Mouse (Mus musculus) heart, embryonic 11.5 days (tissue): ENCODE data around the gene Cntn2. TPM values are rescaled to one million over a fixed set of nuclear protein-coding genes. Genes with fewer than 3 reads are reported as not detected.

Experiments used
- ATAC-seq: fragments of 200-750 bp; cut with Nextera tagmentation; replicated peaks from 2 replicates; pipeline ENCODE4 v1.8.0; 2017; ENCODE audit warnings: moderate library complexity; ENCODE audit not compliant: insufficient number of reproducible peaks, low FRiP score, low TSS enrichment
- H3K27ac ChIP-seq: fragments of 300-500 bp; sonication (generic); 2 replicates; pipeline ENCODE4 v1.5.1; 2014; ENCODE audit warnings: mild to moderate bottlenecking, low read depth, low read length
- H3K27me3 ChIP-seq: fragments of 300-500 bp; sonication (generic); 2 replicates; pipeline ENCODE4 v1.6.1; 2014; ENCODE audit warnings: mild to moderate bottlenecking, low read length, mixed read lengths; ENCODE audit not compliant: control insufficient read depth, insufficient read depth
- H3K36me3 ChIP-seq: fragments of 300-500 bp; sonication (generic); 2 replicates; pipeline ENCODE4 v1.6.1; 2014; ENCODE audit warnings: mild to moderate bottlenecking, low read length, moderate library complexity, mixed read lengths; ENCODE audit not compliant: control insufficient read depth, insufficient read depth
- H3K4me1 ChIP-seq: fragments of 300-500 bp; sonication (generic); 2 replicates; pipeline ENCODE4 v1.6.1; 2014; ENCODE audit warnings: low read length; ENCODE audit not compliant: control insufficient read depth, insufficient read depth
- H3K4me2 ChIP-seq: fragments of 300-500 bp; sonication (generic); 2 replicates; pipeline ENCODE4 v1.6.1; 2014; ENCODE audit warnings: mild to moderate bottlenecking, moderate library complexity
- H3K4me3 ChIP-seq: fragments of 300-500 bp; sonication (generic); 2 replicates; pipeline ENCODE4 v1.5.1; 2014; ENCODE audit warnings: low read depth, low read length
- H3K9ac ChIP-seq: fragments of 300-500 bp; sonication (generic); 2 replicates; pipeline ENCODE4 v1.6.1; 2014; ENCODE audit warnings: mild to moderate bottlenecking, low read depth, low read length, moderate library complexity
- H3K9me3 ChIP-seq: fragments of 300-500 bp; sonication (generic); replicated peaks from 2 replicates; pipeline ENCODE4 v1.6.1; 2016; ENCODE audit warnings: low read length; ENCODE audit not compliant: control insufficient read depth
- WGBS: fragments of 180-500 bp; shearing (Covaris S2); extraction: QIAGEN DNeasy Blood & Tissue Kit; methylation state at CpG from one replicate; pipeline ENCODE4 v1.1.7; 2014; ENCODE audit not compliant: insufficient replicate concordance; 5-methylcytosine and 5-hydroxymethylcytosine counted together
- polyA plus RNA-seq: library from polyadenylated mRNA; unstranded; fragments of >200 nt; fragmentation: Nextera tagmentation; extraction: Ambion mirVana; gene quantifications from 2 replicates; pipeline ENCODE4 v1.2.1, GENCODE M21; 2014

Cntn2 gene
- polyA plus RNA-seq, 1 experiment from 2014 or later = 0.09 TPM

- Histone ChIP-seq H3K4me2 (no peak overlapping the region), H3K9ac (no peak overlapping the region), H3K4me1 (peaks cover 5% of the 10 kb centered on the region; the same call in 1 of the 2 replicates), H3K36me3 (no peaks in the 10 kb centered on the region), H3K27me3 (no peaks in the 10 kb centered on the region), H3K4me3 (no peak overlapping the region), H3K9me3 (no peaks in the 10 kb centered on the region), H3K27ac (no peak overlapping the region)
- WGBS = 91% methylated on average over 8 of the region's 8 CpGs
- no peak for ATAC-seq
These were observed 33.8 kb upstream of the Cntn2 start for GRCm38 (mm10) chr1:132576845-132577244.

GRCm38 (mm10) chr1:132572851-132573250 is 29.8 kb upstream of the Cntn2 start:
- WGBS = 86% methylated on average over 7 of the region's 7 CpGs
- H3K4me2 ChIP-seq = no peak overlapping the region
- peaks cover 5% of the 10 kb centered on the region; the same call in 1 of the 2 replicates for H3K27me3 ChIP-seq

GRCm38 (mm10) chr1:132571613-132572012 is 28.6 kb upstream of the Cntn2 start:
- Histone ChIP-seq H3K9me3 (no peaks in the 10 kb centered on the region), H3K27ac (no peak overlapping the region), H3K9ac (no peak overlapping the region), H3K27me3 (peaks cover 5% of the 10 kb centered on the region; the same call in 1 of the 2 replicates), H3K4me3 (no peak overlapping the region), H3K4me1 (no peaks in the 10 kb centered on the region), H3K4me2 (no peak overlapping the region), H3K36me3 (no peaks in the 10 kb centered on the region)
- WGBS = 95% methylated on average over 1 of the region's 1 CpGs
- ATAC-seq = no peak

More at GRCm38 (mm10) chr1:132572851-132573250, 29.8 kb upstream of the Cntn2 start:
- Histone ChIP-seq H3K36me3 (no peaks in the 10 kb centered on the region), H3K27ac (no peak overlapping the region), H3K4me3 (no peak overlapping the region), H3K9me3 (no peaks in the 10 kb centered on the region), H3K9ac (no peak overlapping the region), H3K4me1 (no peaks in the 10 kb centered on the region)
- no peak for ATAC-seq

DNA sequence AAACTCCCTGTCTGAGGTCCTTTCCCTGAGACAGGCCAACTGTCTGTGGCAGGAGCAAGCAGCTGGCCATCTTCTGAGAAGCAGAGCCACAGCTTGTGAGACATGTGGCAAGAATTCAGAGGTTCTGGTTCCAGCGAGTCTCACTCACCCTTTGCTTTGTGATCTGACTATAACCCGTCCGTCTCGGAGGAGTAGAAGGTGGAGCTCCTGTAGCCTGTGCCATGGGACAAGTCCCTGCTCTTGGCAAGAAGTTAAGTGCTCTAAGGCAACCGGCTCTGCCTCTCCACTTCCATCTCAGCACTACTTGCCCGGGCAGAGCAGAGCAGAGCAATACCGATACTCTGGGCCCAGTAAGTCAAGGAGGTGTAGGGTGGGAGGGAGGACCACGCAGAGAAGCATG is 27.9 kb upstream of the Cntn2 start:
- 79% methylated on average over 8 of the region's 8 CpGs for WGBS
- peaks cover 5% of the 10 kb centered on the region; the same call in 1 of the 2 replicates for H3K27me3 ChIP-seq

GRCm38 (mm10) chr1:132570068-132570780 is 27.2 kb upstream of the Cntn2 start:
- WGBS = 84% methylated on average over 15 of the region's 15 CpGs
- ATAC-seq = no peak
- no peak overlapping the region for H3K9ac ChIP-seq
- H3K4me3 ChIP-seq = no peak overlapping the region
- H3K36me3 ChIP-seq = no peaks in the 10 kb centered on the region
- peaks cover 3% of the 10 kb centered on the region; the same call in 1 of the 2 replicates for H3K4me1 ChIP-seq
- no peak overlapping the region for H3K27ac ChIP-seq
- H3K9me3 ChIP-seq = no peaks in the 10 kb centered on the region
- no peak overlapping the region for H3K4me2 ChIP-seq
- H3K27me3 ChIP-seq = peaks cover 5% of the 10 kb centered on the region; the same call in 1 of the 2 replicates

More for the DNA sequence above, 27.9 kb upstream of the Cntn2 start:
- no peaks in the 10 kb centered on the region for H3K9me3 ChIP-seq
- no peak overlapping the region for H3K9ac ChIP-seq
- no peaks in the 10 kb centered on the region for H3K36me3 ChIP-seq
- H3K4me1 ChIP-seq = peaks cover 3% of the 10 kb centered on the region; the same call in 1 of the 2 replicates
- H3K27ac ChIP-seq = no peak overlapping the region
- H3K4me2 ChIP-seq = no peak overlapping the region
- ATAC-seq = no peak
- H3K4me3 ChIP-seq = no peak overlapping the region

DNA sequence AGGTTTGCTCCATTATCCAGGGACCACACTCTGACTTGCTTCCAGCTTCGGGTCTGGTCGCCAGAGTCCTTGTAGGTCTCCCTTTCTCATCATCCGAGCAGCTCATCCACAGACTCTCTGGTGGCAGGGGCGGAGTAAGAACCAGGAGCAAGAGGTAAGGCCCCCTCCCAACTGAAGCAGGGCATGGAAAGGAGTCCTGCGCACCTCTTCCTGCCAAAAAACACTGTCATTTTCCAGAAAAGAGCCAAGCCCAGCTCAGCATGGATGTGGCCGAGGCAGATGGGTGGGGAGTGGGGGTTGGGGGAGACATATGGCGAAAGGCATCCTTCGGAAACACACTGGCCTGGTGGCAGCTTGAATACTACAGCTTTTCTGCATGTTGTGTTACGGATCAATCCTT is 26.5 kb upstream of the Cntn2 start:
- no peak for ATAC-seq

GRCm38 (mm10) chr1:132567336-132568125 is 24.5 kb upstream of the Cntn2 start:
- no peaks in the 10 kb centered on the region for H3K36me3 ChIP-seq
- peaks cover 3% of the 10 kb centered on the region; the same call in 1 of the 2 replicates for H3K4me1 ChIP-seq
- no peak overlapping the region for H3K4me3 ChIP-seq
- H3K9ac ChIP-seq = no peak overlapping the region
- H3K4me2 ChIP-seq = no peak overlapping the region
- no peak for ATAC-seq
- H3K27me3 ChIP-seq = peaks cover 5% of the 10 kb centered on the region; the same call in 1 of the 2 replicates
- H3K9me3 ChIP-seq = no peaks in the 10 kb centered on the region
- H3K27ac ChIP-seq = no peak overlapping the region
- 76% methylated on average over 11 of the region's 11 CpGs for WGBS

More for the DNA sequence above, 26.5 kb upstream of the Cntn2 start:
- Histone ChIP-seq H3K4me1 (peaks cover 3% of the 10 kb centered on the region; the same call in 1 of the 2 replicates), H3K9ac (no peak overlapping the region), H3K36me3 (no peaks in the 10 kb centered on the region), H3K9me3 (no peaks in the 10 kb centered on the region), H3K4me3 (no peak overlapping the region), H3K27me3 (peaks cover 5% of the 10 kb centered on the region; the same call in 1 of the 2 replicates), H3K4me2 (no peak overlapping the region), H3K27ac (no peak overlapping the region)
- 79% methylated on average over 9 of the region's 9 CpGs for WGBS

- WGBS = 21% methylated on average over 7 of the region's 7 CpGs
- Histone ChIP-seq H3K36me3 (no peaks in the 10 kb centered on the region), H3K4me1 (peaks cover 3% of the 10 kb centered on the region; the same call in 1 of the 2 replicates), H3K9ac (no peak overlapping the region), H3K4me3 (no peak overlapping the region), H3K27ac (no peak overlapping the region), H3K4me2 (no peak overlapping the region), H3K27me3 (peaks cover 11% of the 10 kb centered on the region), H3K9me3 (no peaks in the 10 kb centered on the region)
- ATAC-seq = no peak
These were observed 22.7 kb upstream of the Cntn2 start for GRCm38 (mm10) chr1:132565766-132566165.
